Mouse (Mus musculus): Measurements from ENCODE around the gene Ppp1r37. TPM values are rescaled to one million over a fixed set of nuclear protein-coding genes. Genes with fewer than 3 reads are reported as not detected.

Ppp1r37 gene
- polyA plus RNA-seq, 1 experiment, result 115 TPM

DNA sequence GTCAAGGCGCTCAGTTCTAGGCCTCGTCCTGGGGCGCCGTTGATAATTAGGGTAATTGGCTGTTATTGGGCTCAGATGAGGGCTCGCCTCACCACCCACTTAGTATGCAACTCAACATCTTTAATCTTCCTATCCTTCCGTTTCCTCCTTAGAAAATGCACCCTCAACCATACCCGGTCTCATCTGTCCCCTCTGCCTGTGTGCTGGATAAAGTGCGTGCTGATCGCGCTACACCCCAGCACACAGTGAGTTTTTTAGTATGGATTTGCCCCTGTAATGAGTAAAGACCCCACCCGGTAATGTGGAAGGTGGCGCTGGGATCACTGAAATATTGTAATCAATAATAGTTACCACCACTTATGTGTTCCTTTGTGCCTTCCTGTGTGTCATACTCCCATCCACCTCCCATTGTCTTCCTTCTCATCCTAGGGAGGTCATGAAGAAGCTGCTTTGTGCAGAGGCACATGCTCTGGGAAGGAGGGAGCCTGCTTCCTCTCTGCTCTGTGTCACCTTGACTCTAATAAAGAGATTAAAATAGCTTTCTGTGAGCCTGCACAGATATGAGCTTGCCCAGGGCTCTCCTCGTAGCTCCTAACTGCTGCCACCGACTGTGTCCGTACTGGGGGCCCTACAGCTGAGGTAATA, 53.8 kb downstream of the Ppp1r37 start:
- Histone ChIP-seq H3K36me3 (ENCODE audit: control insufficient read depth, insufficient read depth, low read length) (no peaks in the 10 kb centered on the region), H3K27ac (ENCODE audit: insufficient read depth, low read depth, low read length) (no peak overlapping the region), H3K4me1 (ENCODE audit: control insufficient read depth, insufficient read depth, insufficient read length, low read length) (peaks cover 14% of the 10 kb centered on the region), H3K27me3 (ENCODE audit: control insufficient read depth, insufficient read depth, low read length) (no peaks in the 10 kb centered on the region), H3K4me3 (ENCODE audit: low read depth, low read length) (peak overlapping the region; percentile 83)
- 5% methylated on average over 15 of the region's 15 CpGs for WGBS
- no peak for TF ChIP-seq CTCF (IDR thresholded peaks at IDR 0.05; ENCODE audit: extremely low read depth, insufficient read length, insufficient replicate concordance, low read depth, low read length)
- TF ChIP-seq POLR2A (IDR thresholded peaks at IDR 0.05; ENCODE audit: low read depth, low read length), result no peak

DNA sequence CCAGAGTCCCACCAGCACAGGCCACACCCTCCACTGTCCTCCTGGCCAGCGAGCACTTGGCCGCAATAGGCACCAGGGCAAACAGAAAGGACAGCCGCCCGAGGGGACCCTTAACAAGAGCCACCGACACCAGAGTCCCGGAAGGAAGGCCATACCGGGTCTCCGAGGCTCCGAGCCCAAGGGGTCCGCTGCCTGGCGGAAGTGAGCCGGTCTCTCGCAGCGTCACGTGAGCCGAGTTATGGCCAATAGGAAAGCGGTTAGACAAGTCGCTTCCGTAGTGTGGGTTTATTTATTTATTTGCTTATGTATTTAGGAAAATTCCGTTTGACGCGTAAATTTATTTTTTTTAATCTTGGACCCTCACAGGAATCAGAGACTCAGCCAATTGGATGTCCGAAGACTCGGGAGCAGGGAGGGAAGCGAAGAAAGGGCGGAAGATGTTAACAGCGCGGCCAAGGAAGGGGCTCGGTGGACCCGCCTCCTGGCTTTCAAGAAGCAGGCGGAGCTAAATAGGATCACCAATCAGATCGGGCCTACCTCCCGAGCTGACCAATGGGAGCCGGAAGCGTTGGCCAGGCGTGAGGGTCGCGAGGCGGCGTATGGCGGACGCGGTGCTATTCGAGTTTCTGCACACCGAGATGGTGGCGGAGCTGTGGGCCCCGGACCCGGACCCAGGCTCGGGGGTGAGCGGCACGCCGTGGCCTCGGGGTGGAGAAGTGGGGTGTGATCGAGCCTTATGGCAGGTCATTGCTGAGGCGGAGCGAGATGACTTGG, 54.5 kb downstream of the Ppp1r37 start, which contains the start of the genes Bloc1s3 and Trappc6a:
Gene Bloc1s3, minus strand, starts transcription at position 218 of the 774 bp plus-strand sequence.
Gene Trappc6a, plus strand, starts transcription at position 246 of the 774 bp plus-strand sequence.
- H3K4me3 ChIP-seq (ENCODE audit: low read depth, low read length), result peak within 1 kb of the TSS; percentile 83
- no peaks in the 10 kb centered on the region for H3K36me3 ChIP-seq (ENCODE audit: control insufficient read depth, insufficient read depth, low read length)
- peaks cover 16% of the 10 kb centered on the region for H3K4me1 ChIP-seq (ENCODE audit: control insufficient read depth, insufficient read depth, insufficient read length, low read length)
- H3K27ac ChIP-seq (ENCODE audit: insufficient read depth, low read depth, low read length), result peak within 1 kb of the TSS; percentile 69
- TF ChIP-seq POLR2A (IDR thresholded peaks at IDR 0.05; ENCODE audit: low read depth, low read length) (peak; percentile 64), CTCF (IDR thresholded peaks at IDR 0.05; ENCODE audit: extremely low read depth, insufficient read length, insufficient replicate concordance, low read depth, low read length) (no peak; the same call in 1 of the 2 replicates)
- under 1% methylated on average over 56 of the region's 56 CpGs for WGBS
- H3K27me3 ChIP-seq (ENCODE audit: control insufficient read depth, insufficient read depth, low read length), result no peaks in the 10 kb centered on the region

DNA sequence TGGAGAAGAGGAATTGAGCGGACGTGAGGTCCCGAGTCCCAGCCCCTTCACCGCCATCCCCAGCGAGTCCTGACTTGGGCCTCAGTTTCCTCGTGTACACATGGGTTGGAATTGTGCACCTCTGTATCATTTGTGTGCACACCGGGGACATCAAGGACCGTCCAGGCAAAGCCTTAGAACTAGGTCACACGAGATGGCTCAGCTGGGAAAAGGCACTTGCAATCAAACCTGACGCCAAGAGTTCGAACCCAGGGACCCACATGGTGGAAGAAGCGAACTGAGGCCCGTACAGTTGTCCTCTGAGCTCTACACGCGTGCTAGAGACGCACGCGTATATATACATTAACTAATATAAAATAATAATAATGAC, 55.3 kb downstream of the Ppp1r37 start:
- TF ChIP-seq POLR2A (IDR thresholded peaks at IDR 0.05; ENCODE audit: low read depth, low read length) (no peak), CTCF (IDR thresholded peaks at IDR 0.05; ENCODE audit: extremely low read depth, insufficient read length, insufficient replicate concordance, low read depth, low read length) (no peak)
- H3K27me3 ChIP-seq (ENCODE audit: control insufficient read depth, insufficient read depth, low read length), result no peaks in the 10 kb centered on the region
- peaks cover 16% of the 10 kb centered on the region for H3K4me1 ChIP-seq (ENCODE audit: control insufficient read depth, insufficient read depth, insufficient read length, low read length)
- WGBS, result 4% methylated on average over 18 of the region's 18 CpGs
- H3K27ac ChIP-seq (ENCODE audit: insufficient read depth, low read depth, low read length), result no peak overlapping the region
- H3K4me3 ChIP-seq (ENCODE audit: low read depth, low read length), result peak overlapping the region; percentile 83
- H3K36me3 ChIP-seq (ENCODE audit: control insufficient read depth, insufficient read depth, low read length), result no peaks in the 10 kb centered on the region

DNA sequence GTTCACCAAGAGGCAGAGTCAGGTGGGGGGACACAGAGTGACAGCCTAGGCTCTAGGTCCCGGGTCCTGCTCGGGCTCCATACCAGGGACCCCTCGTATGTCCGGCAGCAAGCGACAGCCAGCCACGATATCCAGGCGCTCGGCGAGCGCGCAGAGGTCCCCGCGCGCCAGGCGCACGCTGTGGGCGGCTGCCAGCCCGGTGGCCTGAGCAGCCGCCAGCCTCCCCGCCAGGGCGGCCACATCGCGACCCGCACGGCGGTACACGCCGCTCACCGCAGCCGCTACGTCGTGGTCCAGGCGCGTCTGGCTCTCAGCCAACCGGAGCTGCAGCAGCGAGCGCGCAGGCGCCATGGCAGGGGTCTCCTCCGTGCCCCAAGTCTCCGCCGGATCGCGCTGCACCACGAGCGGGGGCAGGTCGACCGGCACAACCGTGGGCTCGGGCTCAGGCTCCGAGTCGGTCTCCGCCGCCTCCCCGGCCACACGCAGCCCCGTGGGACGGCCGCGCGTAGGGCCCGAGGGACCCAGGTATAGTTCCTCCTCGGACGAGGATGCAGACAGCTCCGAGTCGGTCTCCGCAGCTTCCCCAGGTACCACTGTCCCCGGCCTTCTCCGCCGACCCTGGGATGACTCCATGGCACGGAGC, 55.8 kb downstream of the Ppp1r37 start:
- Histone ChIP-seq H3K27me3 (ENCODE audit: control insufficient read depth, insufficient read depth, low read length) (no peaks in the 10 kb centered on the region), H3K27ac (ENCODE audit: insufficient read depth, low read depth, low read length) (no peak overlapping the region), H3K4me1 (ENCODE audit: control insufficient read depth, insufficient read depth, insufficient read length, low read length) (peaks cover 16% of the 10 kb centered on the region), H3K4me3 (ENCODE audit: low read depth, low read length) (peak overlapping the region; percentile 83), H3K36me3 (ENCODE audit: control insufficient read depth, insufficient read depth, low read length) (no peaks in the 10 kb centered on the region)
- TF ChIP-seq POLR2A (IDR thresholded peaks at IDR 0.05; ENCODE audit: low read depth, low read length) (no peak), CTCF (IDR thresholded peaks at IDR 0.05; ENCODE audit: extremely low read depth, insufficient read length, insufficient replicate concordance, low read depth, low read length) (no peak)
- 7% methylated on average over 71 of the region's 71 CpGs for WGBS

DNA sequence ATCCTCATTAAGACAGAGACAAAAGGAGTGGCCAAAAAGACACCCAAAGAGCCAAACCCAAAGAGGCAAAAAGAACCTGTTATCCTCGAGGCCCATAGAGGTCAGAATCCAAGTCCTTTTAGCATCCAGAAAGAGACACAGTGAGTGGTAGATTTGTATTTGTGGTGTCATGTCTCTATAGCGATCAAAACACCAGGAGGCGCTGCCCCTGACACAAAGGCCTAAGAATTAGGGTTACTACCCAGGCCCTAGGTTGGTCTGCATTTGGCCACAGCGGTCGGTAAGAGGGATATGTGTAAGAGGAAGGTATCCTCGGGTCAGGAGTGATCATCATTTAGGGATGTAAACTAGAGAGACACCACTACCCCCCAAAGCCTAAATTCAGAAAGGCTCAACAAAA, 56.5 kb downstream of the Ppp1r37 start:
- H3K27me3 ChIP-seq (ENCODE audit: control insufficient read depth, insufficient read depth, low read length), result no peaks in the 10 kb centered on the region
- H3K27ac ChIP-seq (ENCODE audit: insufficient read depth, low read depth, low read length), result no peak overlapping the region
- peaks cover 16% of the 10 kb centered on the region for H3K4me1 ChIP-seq (ENCODE audit: control insufficient read depth, insufficient read depth, insufficient read length, low read length)
- no peak for TF ChIP-seq CTCF (IDR thresholded peaks at IDR 0.05; ENCODE audit: extremely low read depth, insufficient read length, insufficient replicate concordance, low read depth, low read length)
- TF ChIP-seq POLR2A (IDR thresholded peaks at IDR 0.05; ENCODE audit: low read depth, low read length), result no peak
- no peaks in the 10 kb centered on the region for H3K36me3 ChIP-seq (ENCODE audit: control insufficient read depth, insufficient read depth, low read length)
- H3K4me3 ChIP-seq (ENCODE audit: low read depth, low read length), result no peak overlapping the region
- WGBS, result 68% methylated on average over 6 of the region's 6 CpGs

DNA sequence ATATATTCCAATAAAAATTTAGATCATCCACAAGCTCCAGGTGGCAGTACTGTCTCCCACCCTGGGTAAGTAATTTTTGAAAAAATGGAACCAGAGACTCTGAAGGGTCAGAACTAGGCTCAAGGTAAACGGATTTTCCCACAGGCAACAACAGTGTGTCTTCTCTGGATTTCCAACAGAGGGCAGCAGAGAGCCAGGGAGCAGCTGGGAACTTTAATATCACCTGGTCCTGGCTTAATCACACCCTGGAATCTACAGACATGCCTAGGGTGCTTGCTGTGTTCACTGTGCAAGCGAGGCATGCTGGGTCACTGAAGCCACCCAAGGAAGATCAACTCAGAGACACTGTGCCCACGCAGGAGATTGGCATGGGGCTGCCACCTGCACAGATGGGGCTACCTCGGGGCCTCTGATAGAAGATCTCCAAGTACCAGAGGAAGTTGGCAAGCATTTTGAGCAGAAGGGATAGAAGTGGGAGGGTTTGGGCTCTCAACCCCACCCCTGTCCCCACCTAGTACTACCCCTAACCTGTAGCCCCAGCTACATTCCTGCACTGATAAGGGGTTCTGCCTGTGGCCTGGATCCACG, 59.3 kb downstream of the Ppp1r37 start:
- no peaks in the 10 kb centered on the region for H3K27me3 ChIP-seq (ENCODE audit: control insufficient read depth, insufficient read depth, low read length)
- no peaks in the 10 kb centered on the region for H3K36me3 ChIP-seq (ENCODE audit: control insufficient read depth, insufficient read depth, low read length)
- TF ChIP-seq POLR2A (IDR thresholded peaks at IDR 0.05; ENCODE audit: low read depth, low read length) (no peak), CTCF (IDR thresholded peaks at IDR 0.05; ENCODE audit: extremely low read depth, insufficient read length, insufficient replicate concordance, low read depth, low read length) (peak; percentile 78; the same call in 1 of the 2 replicates)
- peaks cover 10% of the 10 kb centered on the region for H3K4me1 ChIP-seq (ENCODE audit: control insufficient read depth, insufficient read depth, insufficient read length, low read length)
- WGBS, result 22% methylated on average over 5 of the region's 5 CpGs
- no peak overlapping the region for H3K27ac ChIP-seq (ENCODE audit: insufficient read depth, low read depth, low read length)
- no peak overlapping the region for H3K4me3 ChIP-seq (ENCODE audit: low read depth, low read length)

Measured in small intestine, adult 2 months (tissue).